Mouse (Mus musculus) brain, adult 10 weeks (tissue): ENCODE data around the gene Abca16. TPM values are rescaled to one million over a fixed set of nuclear protein-coding genes. Genes with fewer than 3 reads are reported as not detected.

ENCODE experiments used
- polyA plus RNA-seq: library from polyadenylated mRNA; stranded (reverse); fragments of 350-450 nt; fragmentation: Illumina TruSeq; extraction: RNeasy Lipid Tissue Mini Kit (QIAGEN cat#74804); gene quantifications from one replicate; pipeline ENCODE4 v1.2.3, GENCODE M21; 2015; ENCODE audit warnings: low read depth, low replicate concordance

Gene Abca16
- not detected for polyA plus RNA-seq

DNA sequence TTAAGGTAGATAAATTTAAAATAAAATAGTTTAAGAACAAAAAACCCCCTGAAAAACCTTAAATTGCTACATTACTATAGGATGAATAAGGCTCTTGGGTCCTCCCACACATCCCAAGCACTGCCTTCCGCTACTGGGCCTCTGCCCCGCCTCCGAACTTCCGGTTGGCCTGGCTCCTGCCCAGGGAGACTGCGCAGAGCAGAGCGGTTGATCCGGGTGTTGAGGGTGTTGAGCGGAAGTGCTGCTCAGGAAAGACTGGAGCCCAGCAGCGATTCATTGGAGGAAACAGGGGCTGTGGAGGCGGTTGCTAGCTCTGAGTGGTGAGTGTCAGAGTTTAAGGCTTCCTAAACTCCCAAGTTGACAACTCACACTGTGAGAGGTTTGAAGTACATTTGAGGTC lies at the start of gene Abca16:
Gene Abca16 (plus strand): TSS at position 201 of the 400 bp plus-strand sequence.

Other genes starting within 250 kb of the Abca16 start
- gene Anks4b, start 235.8 kb upstream of the Abca16 start, polyA plus RNA-seq, result 0.10 TPM
- 102 TPM for gene Crym, start 207.5 kb upstream of the Abca16 start, polyA plus RNA-seq
- not detected for gene Abca14, start 205.7 kb upstream of the Abca16 start, polyA plus RNA-seq
- not detected for gene Abca15, start 81.0 kb upstream of the Abca16 start, polyA plus RNA-seq
- 389 TPM for gene Uqcrc2, start 225.5 kb downstream of the Abca16 start, polyA plus RNA-seq